Mouse (Mus musculus): ENCODE measurements around the gene Syt6. TPM values are rescaled to one million over a fixed set of nuclear protein-coding genes. Genes with fewer than 3 reads are reported as not detected.
"Not testable (repeated sequence)": the region's sequence is repeated elsewhere in the genome, so short reads cannot be mapped to it uniquely, and the experiment has no call there.

Syt6 gene
- polyA plus RNA-seq, 1 experiment from 2014 or later: 0.74 TPM

GRCm38 (mm10) chr3:103634256-103634655 lies 59.2 kb downstream of the Syt6 start:
- H3K27me3 ChIP-seq (ENCODE audit: low read depth, poor library complexity, severe bottlenecking): no peaks in the 10 kb centered on the region
- no peaks in the 10 kb centered on the region for H3K9me3 ChIP-seq (replicated peaks)
- no peaks in the 10 kb centered on the region for H3K36me3 ChIP-seq
- no peak overlapping the region for H3K27ac ChIP-seq (replicated peaks)
- WGBS: 87% methylated on average over 1 of the region's 1 CpGs
- no peak overlapping the region for H3K4me3 ChIP-seq
- H3K4me1 ChIP-seq: peaks cover 6% of the 10 kb centered on the region; the same call in 1 of the 2 replicates
- DNase-seq (ENCODE audit: low spot score): no peak

DNA sequence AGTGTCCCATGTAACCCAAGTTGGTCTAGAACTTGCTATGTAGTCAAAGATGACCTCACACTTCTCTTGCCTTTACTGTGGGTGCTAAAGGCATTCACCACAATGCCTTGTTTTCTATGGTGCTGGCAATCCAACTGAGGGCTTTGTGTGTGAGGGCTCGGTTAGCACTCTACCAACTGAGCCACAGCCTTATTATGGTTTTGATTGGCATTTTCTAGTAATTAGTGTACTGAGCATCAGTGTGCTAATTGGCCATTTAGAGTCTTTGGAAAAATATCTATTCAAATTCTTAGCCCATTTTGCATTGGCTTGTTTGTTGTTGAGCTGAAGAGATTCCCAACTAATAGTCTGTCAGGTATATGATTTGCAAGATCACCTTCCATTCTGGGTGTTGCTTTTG lies 62.6 kb downstream of the Syt6 start:
- Histone ChIP-seq H3K4me3 (no peak overlapping the region), H3K27ac (replicated peaks) (no peak overlapping the region), H3K27me3 (ENCODE audit: low read depth, poor library complexity, severe bottlenecking) (no peaks in the 10 kb centered on the region), H3K4me1 (peaks cover 28% of the 10 kb centered on the region), H3K36me3 (no peaks in the 10 kb centered on the region), H3K9me3 (replicated peaks) (no peaks in the 10 kb centered on the region)
- WGBS: 87% methylated on average over 1 of the region's 1 CpGs
- DNase-seq (ENCODE audit: low spot score): no peak

GRCm38 (mm10) chr3:103640226-103640803 lies 65.3 kb downstream of the Syt6 start:
- H3K4me1 ChIP-seq: peaks cover 30% of the 10 kb centered on the region
- H3K4me3 ChIP-seq: no peak overlapping the region
- H3K36me3 ChIP-seq: no peaks in the 10 kb centered on the region
- DNase-seq (ENCODE audit: low spot score): peak; percentile 43
- 22% methylated on average over 8 of the region's 8 CpGs for WGBS
- no peaks in the 10 kb centered on the region for H3K27me3 ChIP-seq (ENCODE audit: low read depth, poor library complexity, severe bottlenecking)
- H3K9me3 ChIP-seq (replicated peaks): no peaks in the 10 kb centered on the region
- no peak overlapping the region; the same call in 1 of the 2 replicates for H3K27ac ChIP-seq (replicated peaks)

DNA sequence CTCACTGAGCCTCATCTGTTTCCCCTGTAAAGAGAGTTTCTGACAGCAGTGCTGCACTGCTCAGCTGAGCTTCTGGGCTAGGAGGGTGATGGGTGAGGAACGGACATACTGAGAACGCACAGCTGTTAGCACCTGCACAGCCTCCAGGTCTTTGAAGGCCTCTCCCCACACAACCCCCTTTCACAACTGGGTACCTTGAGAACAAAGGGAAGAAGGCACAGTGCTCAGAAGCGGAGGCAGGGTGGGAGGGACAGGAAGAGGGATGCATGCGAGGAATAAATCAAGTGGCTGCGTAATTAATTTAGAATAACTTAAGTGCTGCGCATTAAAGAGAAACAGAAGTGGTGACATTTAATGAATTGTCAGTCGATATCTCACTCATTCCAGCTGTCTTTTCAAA lies 66.3 kb downstream of the Syt6 start:
- 70% methylated on average over 7 of the region's 7 CpGs for WGBS
- Histone ChIP-seq H3K4me1 (peaks cover 29% of the 10 kb centered on the region), H3K9me3 (replicated peaks) (no peaks in the 10 kb centered on the region), H3K27me3 (ENCODE audit: low read depth, poor library complexity, severe bottlenecking) (no peaks in the 10 kb centered on the region), H3K27ac (replicated peaks) (0 out of 2 replicates have a peak overlapping the region, but pooled peaks have one; percentile 64), H3K36me3 (no peaks in the 10 kb centered on the region), H3K4me3 (no peak overlapping the region)
- no peak for DNase-seq (ENCODE audit: low spot score)

DNA sequence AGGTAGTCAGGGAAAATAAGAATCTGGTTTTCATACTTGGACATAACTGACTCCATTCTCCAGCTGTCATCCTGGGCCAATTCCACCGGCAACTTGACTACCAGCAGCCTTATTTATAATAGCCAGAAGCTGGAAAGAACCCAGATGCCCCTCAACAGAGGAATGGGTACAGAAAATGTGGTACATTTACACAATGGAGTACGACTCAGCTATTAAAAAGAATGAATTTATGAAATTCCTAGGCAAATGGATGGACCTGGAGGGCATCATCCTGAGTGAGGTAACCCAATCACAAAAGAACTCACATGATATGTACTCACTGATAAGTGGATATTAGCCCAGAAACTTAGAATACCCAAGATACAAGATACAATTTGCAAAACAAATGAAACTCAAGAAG lies 70.9 kb downstream of the Syt6 start, which contains the start of gene Atg4a-ps:
TSS of gene Atg4a-ps (minus strand) at position 101 of the 400 bp plus-strand sequence.
- H3K27ac ChIP-seq (replicated peaks); DNase-seq (ENCODE audit: low spot score); H3K9me3 ChIP-seq (replicated peaks); H3K27me3 ChIP-seq (ENCODE audit: low read depth, poor library complexity, severe bottlenecking); H3K36me3 ChIP-seq; H3K4me3 ChIP-seq: not testable (repeated sequence)
- WGBS: 92% methylated on average over 2 of the region's 2 CpGs
- H3K4me1 ChIP-seq: peaks cover 19% of the 10 kb centered on the region

DNA sequence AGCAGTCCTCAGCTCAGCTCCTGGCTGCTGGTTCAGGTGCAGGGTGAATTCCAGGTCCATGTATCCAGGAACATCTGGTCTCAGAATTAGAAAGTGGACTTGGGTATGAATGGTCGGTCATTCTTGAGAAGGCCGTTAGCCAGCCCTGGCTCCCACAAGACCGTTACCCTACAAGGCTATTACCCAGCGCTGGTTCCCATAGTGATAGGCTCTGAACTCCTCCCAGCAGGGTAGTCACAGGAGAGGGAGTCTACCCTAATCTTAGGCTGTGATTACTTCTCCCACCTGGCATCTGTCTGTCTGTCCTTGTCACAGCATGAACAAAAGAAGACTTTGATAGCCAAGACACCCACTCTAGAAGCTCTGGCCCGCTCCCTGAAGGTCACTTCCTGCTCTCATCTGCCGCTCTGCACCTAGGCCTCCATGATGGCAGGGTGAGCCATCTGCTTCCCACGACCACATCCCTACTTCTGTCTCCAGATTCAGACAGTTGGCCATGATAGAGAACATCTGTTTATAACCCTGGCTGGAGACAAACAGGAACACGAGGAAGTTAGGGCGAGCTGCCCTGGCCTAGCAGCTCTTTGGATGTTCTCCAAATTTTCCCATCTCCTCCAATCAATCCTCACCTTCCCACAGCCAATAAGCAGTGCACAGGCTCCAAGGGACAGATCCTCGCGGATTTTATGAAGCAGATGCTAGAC lies 72.3 kb downstream of the Syt6 start:
- Histone ChIP-seq H3K4me1 (peaks cover 15% of the 10 kb centered on the region; the same call in 1 of the 2 replicates), H3K4me3 (no peak overlapping the region), H3K27ac (replicated peaks) (no peak overlapping the region), H3K9me3 (replicated peaks) (no peaks in the 10 kb centered on the region), H3K36me3 (no peaks in the 10 kb centered on the region), H3K27me3 (ENCODE audit: low read depth, poor library complexity, severe bottlenecking) (no peaks in the 10 kb centered on the region)
- WGBS: 92% methylated on average over 11 of the region's 11 CpGs
- no peak for DNase-seq (ENCODE audit: low spot score)

DNA sequence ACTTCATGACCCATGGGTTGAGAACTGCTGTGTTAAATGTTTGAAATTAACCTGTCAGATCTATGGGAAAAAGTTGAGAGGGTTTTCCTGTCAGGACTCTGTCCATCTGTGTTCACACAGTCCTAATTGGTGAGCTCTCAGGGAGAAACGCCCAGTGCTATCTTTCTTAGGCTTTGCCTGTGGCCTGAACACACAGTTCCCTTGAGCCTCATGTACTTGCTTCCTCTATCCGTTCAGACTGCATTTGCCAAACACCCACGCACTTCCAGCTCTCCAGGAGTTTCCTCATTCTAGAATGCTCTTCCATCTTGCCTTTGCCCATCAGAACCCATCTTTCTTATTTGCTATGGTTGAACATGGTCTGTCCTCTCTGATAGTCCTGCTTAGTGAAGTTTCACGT lies 73.5 kb downstream of the Syt6 start:
- no peaks in the 10 kb centered on the region for H3K9me3 ChIP-seq (replicated peaks)
- no peak for DNase-seq (ENCODE audit: low spot score)
- no peak overlapping the region for H3K4me3 ChIP-seq
- H3K36me3 ChIP-seq: no peaks in the 10 kb centered on the region
- WGBS: 89% methylated on average over 4 of the region's 4 CpGs
- no peak overlapping the region for H3K27ac ChIP-seq (replicated peaks)
- H3K4me1 ChIP-seq: peaks cover 12% of the 10 kb centered on the region; the same call in 1 of the 2 replicates
- H3K27me3 ChIP-seq (ENCODE audit: low read depth, poor library complexity, severe bottlenecking): no peaks in the 10 kb centered on the region

- DNase-seq (ENCODE audit: low spot score): no peak
These were observed 74.7 kb downstream of the Syt6 start for GRCm38 (mm10) chr3:103649716-103650115.

GRCm38 (mm10) chr3:103650406-103650805 lies 75.4 kb downstream of the Syt6 start:
- Histone ChIP-seq H3K4me3 (no peak overlapping the region), H3K27ac (replicated peaks) (no peak overlapping the region), H3K4me1 (peaks cover 12% of the 10 kb centered on the region; the same call in 1 of the 2 replicates), H3K9me3 (replicated peaks) (no peaks in the 10 kb centered on the region), H3K27me3 (ENCODE audit: low read depth, poor library complexity, severe bottlenecking) (no peaks in the 10 kb centered on the region), H3K36me3 (no peaks in the 10 kb centered on the region)
- no peak for DNase-seq (ENCODE audit: low spot score)
- WGBS: 35% methylated on average over 1 of the region's 1 CpGs

More at GRCm38 (mm10) chr3:103649716-103650115, 74.7 kb downstream of the Syt6 start:
- Histone ChIP-seq H3K4me3 (no peak overlapping the region), H3K4me1 (peaks cover 12% of the 10 kb centered on the region; the same call in 1 of the 2 replicates), H3K27me3 (ENCODE audit: low read depth, poor library complexity, severe bottlenecking) (no peaks in the 10 kb centered on the region), H3K9me3 (replicated peaks) (no peaks in the 10 kb centered on the region), H3K27ac (replicated peaks) (no peak overlapping the region), H3K36me3 (no peaks in the 10 kb centered on the region)
- 86% methylated on average over 6 of the region's 6 CpGs for WGBS

- no peaks in the 10 kb centered on the region for H3K4me1 ChIP-seq
- H3K4me3 ChIP-seq: no peak overlapping the region
- no peaks in the 10 kb centered on the region for H3K36me3 ChIP-seq
- DNase-seq (ENCODE audit: low spot score): no peak
- whole genome bisulfite sequencing: 78% methylated on average over 2 of the region's 2 CpGs
- H3K27ac ChIP-seq (replicated peaks): no peak overlapping the region
- no peaks in the 10 kb centered on the region for H3K27me3 ChIP-seq (ENCODE audit: low read depth, poor library complexity, severe bottlenecking)
- H3K9me3 ChIP-seq (replicated peaks): no peaks in the 10 kb centered on the region
These were observed 85.0 kb downstream of the Syt6 start for GRCm38 (mm10) chr3:103660012-103660411.

GRCm38 (mm10) chr3:103661714-103662113 lies 86.7 kb downstream of the Syt6 start:
- no peak for DNase-seq (ENCODE audit: low spot score)
- H3K27me3 ChIP-seq (ENCODE audit: low read depth, poor library complexity, severe bottlenecking): no peaks in the 10 kb centered on the region
- H3K27ac ChIP-seq (replicated peaks): no peak overlapping the region
- 90% methylated on average over 8 of the region's 8 CpGs for WGBS
- no peaks in the 10 kb centered on the region for H3K9me3 ChIP-seq (replicated peaks)
- H3K4me1 ChIP-seq: no peaks in the 10 kb centered on the region
- no peak overlapping the region for H3K4me3 ChIP-seq
- no peaks in the 10 kb centered on the region for H3K36me3 ChIP-seq

- H3K4me3 ChIP-seq: no peak overlapping the region
These were observed 88.4 kb downstream of the Syt6 start for GRCm38 (mm10) chr3:103663385-103663784.

DNA sequence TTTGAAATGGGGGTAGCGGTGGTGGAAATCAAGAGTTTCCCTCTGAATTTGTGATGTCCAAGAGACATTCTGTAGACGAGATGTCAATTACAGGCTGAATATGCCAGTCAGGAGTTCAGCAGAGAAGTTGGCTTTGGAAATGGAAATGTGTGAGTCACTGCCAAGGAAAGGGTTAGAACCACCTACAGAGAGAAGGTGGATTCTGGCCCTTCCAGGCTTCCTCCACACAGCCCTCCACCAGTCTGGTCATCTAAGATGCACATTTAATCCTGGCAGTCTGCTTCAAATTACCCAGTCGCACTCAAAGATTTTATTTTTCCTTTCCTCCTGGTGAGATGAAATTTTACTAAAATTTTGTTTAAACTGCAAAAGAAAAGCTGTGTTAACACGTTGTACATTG lies 97.1 kb downstream of the Syt6 start:
- peaks cover 5% of the 10 kb centered on the region; the same call in 1 of the 2 replicates for H3K27me3 ChIP-seq (ENCODE audit: low read depth, poor library complexity, severe bottlenecking)
- H3K4me3 ChIP-seq: no peak overlapping the region
- 79% methylated on average over 4 of the region's 4 CpGs for WGBS
- no peaks in the 10 kb centered on the region for H3K9me3 ChIP-seq (replicated peaks)
- no peak overlapping the region for H3K27ac ChIP-seq (replicated peaks)
- H3K36me3 ChIP-seq: no peaks in the 10 kb centered on the region
- peaks cover 7% of the 10 kb centered on the region for H3K4me1 ChIP-seq
- DNase-seq (ENCODE audit: low spot score): no peak

More at GRCm38 (mm10) chr3:103663385-103663784, 88.4 kb downstream of the Syt6 start:
- Histone ChIP-seq H3K36me3 (no peaks in the 10 kb centered on the region), H3K27ac (replicated peaks) (no peak overlapping the region), H3K27me3 (ENCODE audit: low read depth, poor library complexity, severe bottlenecking) (no peaks in the 10 kb centered on the region), H3K9me3 (replicated peaks) (no peaks in the 10 kb centered on the region), H3K4me1 (no peaks in the 10 kb centered on the region)
- no peak for DNase-seq (ENCODE audit: low spot score)
- 97% methylated on average over 3 of the region's 3 CpGs for WGBS

Data from midbrain, embryonic 10.5 days (tissue).